ENCODE assay signal across 16 mouse cellular contexts in genomic region chr14:97558289-97558688, GRCm38 (mm10).
"Had no signal": no experiment of that assay in that cellular context is flagged by ENCODE, and none has a peak within 500 bp of the region (broad histone marks: within the 10 kb centered on the region; RNA-seq: fewer than 3 reads in every experiment).

No protein-coding gene starts in this region.

- H3K9ac ChIP-seq: intestine, embryonic 15.5 days; liver, embryonic 13.5 days; lung, embryonic 15.5 days; neural tube, embryonic 15.5 days had no signal

- H3K36me3 ChIP-seq: intestine, embryonic 15.5 days; liver, embryonic 13.5 days; lung, embryonic 15.5 days; midbrain, embryonic 10.5 days; neural tube, embryonic 15.5 days had no signal

- H3K4me2 ChIP-seq: intestine, embryonic 15.5 days; liver, embryonic 13.5 days; lung, embryonic 15.5 days; neural tube, embryonic 15.5 days had no signal

- H3K4me3 ChIP-seq: intestine, embryonic 15.5 days; left cerebral cortex, adult 2 months; liver, embryonic 13.5 days; lung, embryonic 15.5 days; midbrain, embryonic 10.5 days; myocyte; neural tube, embryonic 15.5 days had no signal

- H3K27ac ChIP-seq: intestine, embryonic 15.5 days; left cerebral cortex, adult 2 months; liver, embryonic 13.5 days; neural tube, embryonic 15.5 days had no signal

- H3K4me1 ChIP-seq: intestine, embryonic 15.5 days; liver, embryonic 13.5 days had no signal

- DNase-seq: kidney, adult 18-20 months; kidney, postnatal 14 days; liver; liver, embryonic 13.5 days; lung, postnatal 36 days; midbrain, embryonic 14.5 days; right cerebral cortex, adult 18-20 months; right cerebral cortex, postnatal 25 days; thymus, adult 18-20 months; thymus, postnatal 14 days had no signal

- H3K9me3 ChIP-seq: intestine, embryonic 15.5 days; liver, embryonic 13.5 days; lung, embryonic 15.5 days; midbrain, embryonic 10.5 days; neural tube, embryonic 15.5 days had no signal

- H3K27me3 ChIP-seq: intestine, embryonic 15.5 days; liver, embryonic 13.5 days; lung, embryonic 15.5 days; neural tube, embryonic 15.5 days had no signal

- ATAC-seq: intestine, embryonic 15.5 days had no signal
